Mouse (Mus musculus) lung, adult 2 months (tissue): ENCODE results near the gene Mtpn.

Experiments used
- CTCF ChIP-seq: fragments of 200-500 bp; IDR thresholded peaks from 2 replicates; pipeline ENCODE4 v1.5.1; 2011; ENCODE audit warnings: mild to moderate bottlenecking, low read length, control low read depth; ENCODE audit not compliant: insufficient read depth
- POLR2A ChIP-seq: fragments of 200-500 bp; IDR thresholded peaks from 2 replicates; pipeline ENCODE4 v1.6.1; 2011; ENCODE audit warnings: low read depth, mild to moderate bottlenecking, control low read depth, low read length, borderline replicate concordance; ENCODE audit errors: extremely low read depth

- TF ChIP-seq POLR2A, result no peak
- TF ChIP-seq CTCF, result no peak
Observed at GRCm38 (mm10) chr6:35504781-35505180, 34.9 kb downstream of the Mtpn start.
